Mouse (Mus musculus) limb, embryonic 11.5 days (tissue): ENCODE data around the gene Ackr2. TPM values are rescaled to one million over a fixed set of nuclear protein-coding genes. Genes with fewer than 3 reads are reported as not detected.

Experiments used
- ATAC-seq: fragments of 200-750 bp; cut with Nextera tagmentation; 2 replicates; pipeline ENCODE4 v1.8.0; 2017; ENCODE audit warnings: low read depth; ENCODE audit not compliant: insufficient number of reproducible peaks, low FRiP score, low TSS enrichment
- DNase-seq: peaks from one replicate; pipeline ENCODE4 v3.0.0-alpha.2; 2015; ENCODE audit warnings: low spot score
- H3K27ac ChIP-seq: fragments of 300-500 bp; sonication (generic); replicated peaks from 2 replicates; pipeline ENCODE4 v1.5.1; 2014; ENCODE audit warnings: low read depth, mild to moderate bottlenecking, low read length
- H3K27me3 ChIP-seq: fragments of 300-500 bp; sonication (generic); 2 replicates; pipeline ENCODE4 v1.6.1; 2014; ENCODE audit warnings: mild to moderate bottlenecking, low read length, mixed read lengths; ENCODE audit not compliant: control insufficient read depth, insufficient read depth
- H3K36me3 ChIP-seq: fragments of 300-500 bp; sonication (generic); 2 replicates; pipeline ENCODE4 v1.6.1; 2014; ENCODE audit warnings: mild to moderate bottlenecking, low read length, moderate library complexity, mixed read lengths; ENCODE audit not compliant: control insufficient read depth, insufficient read depth
- H3K4me1 ChIP-seq: fragments of 300-500 bp; sonication (generic); 2 replicates; pipeline ENCODE4 v1.6.1; 2014; ENCODE audit warnings: low read length, mixed read lengths; ENCODE audit not compliant: control insufficient read depth, insufficient read depth
- H3K4me2 ChIP-seq: fragments of 300-500 bp; sonication (generic); 2 replicates; pipeline ENCODE4 v1.6.1; 2014; ENCODE audit warnings: low read depth, mild to moderate bottlenecking, moderate library complexity; ENCODE audit not compliant: severe bottlenecking
- H3K4me3 ChIP-seq: fragments of 300-500 bp; sonication (generic); 2 replicates; pipeline ENCODE4 v1.5.1; 2014; ENCODE audit warnings: low read depth, low read length
- H3K9ac ChIP-seq: fragments of 300-500 bp; sonication (generic); 2 replicates; pipeline ENCODE4 v1.6.1; 2014; ENCODE audit warnings: mild to moderate bottlenecking, low read length
- H3K9me3 ChIP-seq: fragments of 300-500 bp; sonication (generic); 2 replicates; pipeline ENCODE4 v1.6.1; 2016; ENCODE audit warnings: low read length; ENCODE audit not compliant: control insufficient read depth
- WGBS: fragments of 180-500 bp; shearing (Covaris S2); extraction: QIAGEN DNeasy Blood & Tissue Kit; methylation state at CpG from one replicate; pipeline ENCODE4 v1.1.7; 2014; 5-methylcytosine and 5-hydroxymethylcytosine counted together
- polyA plus RNA-seq: library from polyadenylated mRNA; unstranded; fragments of >200 nt; fragmentation: Nextera tagmentation; extraction: Ambion mirVana; gene quantifications from 2 replicates; pipeline ENCODE4 v1.2.1, GENCODE M21; 2014

Ackr2 gene
- polyA plus RNA-seq = 0.17 and 0.21 TPM in 2 replicates

- ATAC-seq (no peak), DNase-seq (no peak)
- no peak within 1 kb of the TSS for H3K27ac ChIP-seq
- H3K27me3 ChIP-seq = no peaks in the 10 kb centered on the region
- no peak within 1 kb of the TSS for H3K4me3 ChIP-seq
- no peak within 1 kb of the TSS for H3K4me2 ChIP-seq
- 0 out of 2 replicates have a peak within 1 kb of the TSS, but pooled peaks have one; percentile 12 for H3K9ac ChIP-seq
- H3K4me1 ChIP-seq = no peaks in the 10 kb centered on the region
- H3K9me3 ChIP-seq = no peaks in the 10 kb centered on the region
- no peaks in the 10 kb centered on the region for H3K36me3 ChIP-seq
- 80% methylated on average over 9 of the region's 9 CpGs for WGBS
Observed at GRCm38 (mm10) chr9:121898245-121898644, at the start of gene Ackr2. Gene Ackr2, plus strand, starts transcription at chr9:121898355.

- DNase-seq (no peak), ATAC-seq (no peak)
- H3K4me2 ChIP-seq = no peak overlapping the region
- no peaks in the 10 kb centered on the region for H3K27me3 ChIP-seq
- H3K36me3 ChIP-seq = no peaks in the 10 kb centered on the region
- no peak overlapping the region for H3K27ac ChIP-seq
- no peak overlapping the region for H3K4me3 ChIP-seq
- no peaks in the 10 kb centered on the region for H3K9me3 ChIP-seq
- 95% methylated on average over 3 of the region's 3 CpGs for WGBS
- no peaks in the 10 kb centered on the region for H3K4me1 ChIP-seq
- H3K9ac ChIP-seq = no peak overlapping the region
Observed at GRCm38 (mm10) chr9:121854246-121854645, 43.9 kb upstream of the Ackr2 start.

GRCm38 (mm10) chr9:121856649-121857416 lies 41.3 kb upstream of the Ackr2 start:
- Histone ChIP-seq H3K4me1 (no peaks in the 10 kb centered on the region), H3K27ac (no peak overlapping the region; the same call in 1 of the 2 replicates), H3K9ac (peak overlapping the region; percentile 78), H3K27me3 (no peaks in the 10 kb centered on the region), H3K9me3 (no peaks in the 10 kb centered on the region), H3K4me2 (peak overlapping the region; percentile 77), H3K36me3 (no peaks in the 10 kb centered on the region), H3K4me3 (peak overlapping the region; percentile 89)
- WGBS = 2% methylated on average over 39 of the region's 39 CpGs
- DNase-seq = no peak
- ATAC-seq = no peak; the same call in 1 of the 2 replicates

GRCm38 (mm10) chr9:121857474-121858152 lies 40.5 kb upstream of the Ackr2 start:
- ATAC-seq (peak; percentile 99), DNase-seq (peak; percentile 97)
- H3K4me1 ChIP-seq = no peaks in the 10 kb centered on the region
- peak overlapping the region; percentile 89 for H3K4me3 ChIP-seq
- peak overlapping the region; percentile 78 for H3K9ac ChIP-seq
- H3K36me3 ChIP-seq = no peaks in the 10 kb centered on the region
- no peaks in the 10 kb centered on the region for H3K27me3 ChIP-seq
- H3K4me2 ChIP-seq = peak overlapping the region; percentile 77
- H3K27ac ChIP-seq = peak overlapping the region; percentile 92
- WGBS = under 1% methylated on average over 60 of the region's 70 CpGs
- H3K9me3 ChIP-seq = no peaks in the 10 kb centered on the region

- no peak for DNase-seq
- 23% methylated on average over 6 of the region's 6 CpGs for WGBS
- H3K27me3 ChIP-seq = no peaks in the 10 kb centered on the region
Observed at GRCm38 (mm10) chr9:121858153-121858488, 40.0 kb upstream of the Ackr2 start, which contains the start of gene Higd1a. Gene Higd1a, minus strand, starts transcription at chr9:121858362.

GRCm38 (mm10) chr9:121859345-121859744 lies 38.8 kb upstream of the Ackr2 start:
- Histone ChIP-seq H3K9ac (no peak overlapping the region), H3K4me2 (no peak overlapping the region), H3K4me1 (no peaks in the 10 kb centered on the region), H3K27ac (no peak overlapping the region), H3K36me3 (no peaks in the 10 kb centered on the region), H3K9me3 (no peaks in the 10 kb centered on the region), H3K4me3 (no peak overlapping the region), H3K27me3 (no peaks in the 10 kb centered on the region)
- WGBS = 92% methylated on average over 2 of the region's 2 CpGs
- no peak for ATAC-seq
- no peak for DNase-seq

More at GRCm38 (mm10) chr9:121858153-121858488, 40.0 kb upstream of the Ackr2 start, which contains the start of gene Higd1a:
- Histone ChIP-seq H3K4me1 (no peaks in the 10 kb centered on the region), H3K4me2 (peak within 1 kb of the TSS; percentile 77), H3K9me3 (no peaks in the 10 kb centered on the region), H3K27ac (peak within 1 kb of the TSS; percentile 92), H3K9ac (peak within 1 kb of the TSS; percentile 78), H3K4me3 (peak within 1 kb of the TSS; percentile 89), H3K36me3 (no peaks in the 10 kb centered on the region)
- ATAC-seq = no peak

- DNase-seq = no peak
- no peaks in the 10 kb centered on the region for H3K36me3 ChIP-seq
- H3K4me3 ChIP-seq = no peak overlapping the region
- no peak overlapping the region for H3K4me2 ChIP-seq
- ATAC-seq = no peak
- no peaks in the 10 kb centered on the region for H3K9me3 ChIP-seq
- H3K9ac ChIP-seq = no peak overlapping the region
- no peaks in the 10 kb centered on the region for H3K27me3 ChIP-seq
- no peak overlapping the region for H3K27ac ChIP-seq
- WGBS = 88% methylated on average over 2 of the region's 2 CpGs
- H3K4me1 ChIP-seq = no peaks in the 10 kb centered on the region
Observed at GRCm38 (mm10) chr9:121860921-121861320, 37.2 kb upstream of the Ackr2 start.

GRCm38 (mm10) chr9:121864837-121865236 lies 33.3 kb upstream of the Ackr2 start:
- no peak for DNase-seq
- ATAC-seq = no peak
- Histone ChIP-seq H3K36me3 (no peaks in the 10 kb centered on the region), H3K27ac (no peak overlapping the region), H3K9ac (no peak overlapping the region), H3K4me2 (no peak overlapping the region), H3K9me3 (no peaks in the 10 kb centered on the region), H3K4me1 (no peaks in the 10 kb centered on the region), H3K4me3 (no peak overlapping the region), H3K27me3 (no peaks in the 10 kb centered on the region)
- 58% methylated on average over 4 of the region's 4 CpGs for WGBS
